Mouse (Mus musculus) layer of hippocampus, postnatal 10 days (tissue): ENCODE results near the gene Rhbdd1. TPM values are rescaled to one million over a fixed set of nuclear protein-coding genes. Genes with fewer than 3 reads are reported as not detected.

Source experiments
- DNase-seq, 2 experiments: peaks; one replicate each; pipeline ENCODE4 v3.0.0; 2021; ENCODE audit warnings: low spot score in 2 of 2
- total RNA-seq, 2 experiments: library from RNA; stranded (reverse); gene quantifications; 2 replicates each; pipeline ENCODE4 v1.2.3; 2021

Gene Rhbdd1
- total RNA-seq, 2 experiments from 2014 or later: 5.8 to 5.9 TPM

- DNase-seq: no peak
Measured at GRCm38 (mm10) chr1:82362165-82362564, 45.9 kb downstream of the Rhbdd1 start.

- DNase-seq: no peak
Measured at GRCm38 (mm10) chr1:82364047-82364446, 47.8 kb downstream of the Rhbdd1 start.

- DNase-seq: no peak
Measured at GRCm38 (mm10) chr1:82364468-82364867, 48.2 kb downstream of the Rhbdd1 start.

- DNase-seq: no peak
Measured at GRCm38 (mm10) chr1:82371636-82372428, 55.6 kb downstream of the Rhbdd1 start.

GRCm38 (mm10) chr1:82373924-82374323, 57.7 kb downstream of the Rhbdd1 start:
- no peak for DNase-seq

- no peak for DNase-seq
Measured at GRCm38 (mm10) chr1:82374831-82375358, 58.6 kb downstream of the Rhbdd1 start.

GRCm38 (mm10) chr1:82375452-82375851, 59.2 kb downstream of the Rhbdd1 start:
- DNase-seq: no peak

GRCm38 (mm10) chr1:82381946-82382345, 65.7 kb downstream of the Rhbdd1 start:
- no peak for DNase-seq

GRCm38 (mm10) chr1:82384106-82384505, 67.9 kb downstream of the Rhbdd1 start:
- DNase-seq: no peak

GRCm38 (mm10) chr1:82385054-82385453, 68.8 kb downstream of the Rhbdd1 start:
- no peak for DNase-seq

- no peak for DNase-seq
Measured at GRCm38 (mm10) chr1:82385827-82386230, 69.6 kb downstream of the Rhbdd1 start.

- DNase-seq: no peak
Measured at GRCm38 (mm10) chr1:82386814-82387771, 70.8 kb downstream of the Rhbdd1 start.

- no peak for DNase-seq
Measured at GRCm38 (mm10) chr1:82389371-82389770, 73.1 kb downstream of the Rhbdd1 start.

GRCm38 (mm10) chr1:82395371-82395770, 79.1 kb downstream of the Rhbdd1 start:
- no peak for DNase-seq

GRCm38 (mm10) chr1:82407786-82408185, 91.5 kb downstream of the Rhbdd1 start:
- DNase-seq: no peak

GRCm38 (mm10) chr1:82409271-82409670, 93.0 kb downstream of the Rhbdd1 start:
- no peak for DNase-seq

GRCm38 (mm10) chr1:82410548-82410947, 94.3 kb downstream of the Rhbdd1 start:
- DNase-seq: no peak

GRCm38 (mm10) chr1:82411521-82411920, 95.3 kb downstream of the Rhbdd1 start:
- no peak for DNase-seq

- DNase-seq: no peak
Measured at GRCm38 (mm10) chr1:82412085-82412484, 95.8 kb downstream of the Rhbdd1 start.

GRCm38 (mm10) chr1:82414434-82415045, 98.3 kb downstream of the Rhbdd1 start:
- no peak for DNase-seq

GRCm38 (mm10) chr1:82415641-82416040, 99.4 kb downstream of the Rhbdd1 start:
- DNase-seq: no peak
